Mouse (Mus musculus): Measurements from ENCODE around the gene Nampt. TPM values are rescaled to one million over a fixed set of nuclear protein-coding genes. Genes with fewer than 3 reads are reported as not detected.

Gene Nampt
- 27.1 and 28.3 TPM in 2 replicates for polyA plus RNA-seq (2015; fragmentation: Nextera tagmentation; extraction: Ambion mirVana)

DNA sequence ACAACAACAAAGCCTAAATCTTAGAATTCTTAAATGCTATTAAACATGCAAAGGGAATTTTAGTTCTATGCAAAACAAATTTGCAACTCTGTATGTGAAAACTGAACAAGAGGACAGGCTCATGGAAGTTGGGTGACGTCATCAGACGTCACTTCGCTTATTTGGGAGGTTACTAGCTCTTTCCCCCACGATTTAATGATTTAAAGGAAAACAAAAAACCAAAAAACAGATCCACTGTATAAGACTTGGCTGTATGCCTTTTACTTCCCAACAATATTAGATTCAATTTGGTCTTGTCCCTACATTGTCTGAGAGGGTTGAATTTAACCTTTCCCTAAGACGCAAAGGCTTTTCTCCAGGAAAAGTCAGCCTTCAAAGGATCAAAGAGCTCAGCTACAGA, at the start of gene Nampt:
Gene Nampt (plus strand): TSS at position 130 of the 400 bp plus-strand sequence.
- 5% methylated on average over 5 of the region's 5 CpGs for WGBS

DNA sequence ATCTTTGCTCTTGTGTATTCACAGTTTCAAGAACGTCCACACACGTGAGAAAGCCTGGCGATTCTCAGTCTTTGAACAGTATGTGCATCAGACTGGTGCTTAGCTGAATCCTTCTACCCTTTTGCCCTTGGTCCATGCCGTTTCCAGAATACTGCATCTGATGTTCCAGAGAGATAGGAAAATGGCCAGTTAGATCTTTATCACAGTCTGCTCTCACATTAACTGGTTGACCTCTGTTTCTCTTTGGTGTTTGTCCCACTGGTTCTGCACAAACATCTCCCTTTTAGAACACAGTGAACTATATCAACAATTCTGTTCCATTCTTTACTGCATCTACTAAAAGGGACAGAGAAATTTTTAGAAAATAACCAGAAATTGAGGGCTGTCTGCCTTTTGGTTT, 48.6 kb upstream of the Nampt start:
- H3K4me2 ChIP-seq, result no peak overlapping the region
- H3K4me3 ChIP-seq, result no peak overlapping the region
- no peak for ATAC-seq (ENCODE audit: borderline replicate concordance, extremely low read depth, low FRiP score, low TSS enrichment)
- WGBS, result 72% methylated on average over 4 of the region's 4 CpGs
- H3K9ac ChIP-seq, result no peak overlapping the region
- no peaks in the 10 kb centered on the region for H3K36me3 ChIP-seq
- no peak overlapping the region for H3K27ac ChIP-seq
- H3K9me3 ChIP-seq, result no peaks in the 10 kb centered on the region
- peaks cover 7% of the 10 kb centered on the region for H3K4me1 ChIP-seq
- no peaks in the 10 kb centered on the region for H3K27me3 ChIP-seq

More for the DNA sequence above, at the start of gene Nampt:
- peak within 1 kb of the TSS; percentile 75 for H3K4me2 ChIP-seq
- peaks cover 6% of the 10 kb centered on the region for H3K4me1 ChIP-seq
- H3K27me3 ChIP-seq, result no peaks in the 10 kb centered on the region
- no peak for ATAC-seq (ENCODE audit: borderline replicate concordance, extremely low read depth, low FRiP score, low TSS enrichment)
- no peaks in the 10 kb centered on the region for H3K9me3 ChIP-seq
- peak within 1 kb of the TSS; percentile 85 for H3K9ac ChIP-seq
- H3K36me3 ChIP-seq, result peaks cover 12% of the 10 kb centered on the region; the same call in 1 of the 2 replicates
- H3K27ac ChIP-seq, result peak within 1 kb of the TSS; percentile 97
- peak within 1 kb of the TSS; percentile 95 for H3K4me3 ChIP-seq

DNA sequence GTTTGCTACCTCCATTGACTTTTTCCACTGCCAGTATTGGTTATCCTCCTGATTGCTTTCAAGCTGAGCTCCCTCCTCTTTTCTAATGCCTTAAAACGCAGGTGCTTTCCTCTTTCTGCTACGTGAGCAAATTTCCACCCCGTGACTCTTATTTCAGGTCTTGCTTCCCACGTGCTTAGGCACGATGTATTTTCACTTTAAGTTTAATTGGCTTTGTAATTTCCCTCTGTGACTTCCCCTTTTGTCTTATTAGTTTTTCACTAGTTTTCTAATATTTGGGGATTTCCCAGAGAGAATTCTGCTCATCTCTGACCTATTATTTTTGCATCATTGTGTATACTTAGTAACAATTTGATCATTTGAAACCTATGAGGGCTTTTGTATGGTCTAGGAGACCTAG, 44.8 kb upstream of the Nampt start:
- no peak overlapping the region for H3K9ac ChIP-seq
- no peaks in the 10 kb centered on the region for H3K27me3 ChIP-seq
- H3K4me2 ChIP-seq, result no peak overlapping the region
- H3K4me3 ChIP-seq, result no peak overlapping the region
- no peaks in the 10 kb centered on the region for H3K36me3 ChIP-seq
- H3K27ac ChIP-seq, result no peak overlapping the region
- 79% methylated on average over 5 of the region's 5 CpGs for WGBS
- no peaks in the 10 kb centered on the region for H3K9me3 ChIP-seq
- no peaks in the 10 kb centered on the region for H3K4me1 ChIP-seq
- ATAC-seq (ENCODE audit: borderline replicate concordance, extremely low read depth, low FRiP score, low TSS enrichment), result no peak

DNA sequence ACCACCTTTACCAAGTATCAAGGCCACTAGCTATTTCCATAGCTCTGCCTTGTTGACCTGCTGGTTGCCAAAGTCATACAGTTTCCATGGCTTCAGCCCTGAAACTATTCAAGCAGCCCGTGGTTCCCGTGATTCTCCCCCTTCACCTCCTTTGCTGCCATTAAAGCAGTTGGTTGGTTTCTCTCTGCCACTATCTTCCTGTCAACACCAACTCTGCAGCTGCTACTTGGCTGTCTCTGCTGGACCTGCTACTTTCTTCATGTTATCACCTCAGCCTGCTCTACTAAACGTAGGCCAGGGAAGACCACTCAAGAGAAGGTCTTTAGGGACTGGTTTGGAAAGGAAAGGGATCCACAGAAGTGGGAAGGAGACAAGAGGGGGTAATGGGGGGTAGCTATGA, 30.3 kb upstream of the Nampt start:
- WGBS, result 34% methylated on average over 3 of the region's 3 CpGs
- no peaks in the 10 kb centered on the region for H3K27me3 ChIP-seq
- H3K4me3 ChIP-seq, result no peak overlapping the region
- H3K9ac ChIP-seq, result no peak overlapping the region
- no peaks in the 10 kb centered on the region for H3K36me3 ChIP-seq
- H3K4me2 ChIP-seq, result no peak overlapping the region
- H3K9me3 ChIP-seq, result no peaks in the 10 kb centered on the region
- no peak for ATAC-seq (ENCODE audit: borderline replicate concordance, extremely low read depth, low FRiP score, low TSS enrichment)
- no peaks in the 10 kb centered on the region for H3K4me1 ChIP-seq
- H3K27ac ChIP-seq, result no peak overlapping the region

GRCm38 (mm10) chr12:32795765-32796471, 23.4 kb upstream of the Nampt start:
- Histone ChIP-seq H3K27me3 (no peaks in the 10 kb centered on the region), H3K36me3 (no peaks in the 10 kb centered on the region), H3K4me3 (no peak overlapping the region), H3K4me1 (no peaks in the 10 kb centered on the region), H3K9me3 (no peaks in the 10 kb centered on the region), H3K4me2 (no peak overlapping the region), H3K27ac (no peak overlapping the region), H3K9ac (no peak overlapping the region)
- ATAC-seq (ENCODE audit: borderline replicate concordance, extremely low read depth, low FRiP score, low TSS enrichment), result no peak
- 48% methylated on average over 8 of the region's 8 CpGs for WGBS

DNA sequence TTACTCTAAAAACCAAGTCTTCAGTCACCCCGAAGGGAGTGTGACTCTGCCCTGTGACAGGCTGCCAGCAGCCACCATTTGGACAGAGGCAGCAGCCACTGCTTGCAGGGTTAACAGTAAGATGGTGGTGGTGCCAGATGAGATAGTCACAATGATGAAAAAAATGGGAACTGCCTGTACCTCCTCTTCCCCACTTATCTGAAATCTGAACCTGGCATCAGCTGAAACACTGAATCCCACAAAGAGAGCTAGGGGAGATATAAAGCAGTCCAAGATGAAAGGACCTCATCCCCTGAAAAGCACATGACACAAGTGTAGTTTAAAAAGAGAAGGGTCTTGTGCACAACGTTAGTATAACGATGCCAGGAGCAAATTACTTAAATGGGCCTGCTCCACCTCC, 21.9 kb upstream of the Nampt start:
- no peaks in the 10 kb centered on the region for H3K4me1 ChIP-seq
- no peak overlapping the region for H3K27ac ChIP-seq
- ATAC-seq (ENCODE audit: borderline replicate concordance, extremely low read depth, low FRiP score, low TSS enrichment), result no peak
- H3K27me3 ChIP-seq, result no peaks in the 10 kb centered on the region
- H3K9me3 ChIP-seq, result no peaks in the 10 kb centered on the region
- H3K36me3 ChIP-seq, result no peaks in the 10 kb centered on the region
- 66% methylated on average over 3 of the region's 3 CpGs for WGBS
- no peak overlapping the region for H3K4me3 ChIP-seq
- H3K4me2 ChIP-seq, result no peak overlapping the region
- no peak overlapping the region for H3K9ac ChIP-seq

DNA sequence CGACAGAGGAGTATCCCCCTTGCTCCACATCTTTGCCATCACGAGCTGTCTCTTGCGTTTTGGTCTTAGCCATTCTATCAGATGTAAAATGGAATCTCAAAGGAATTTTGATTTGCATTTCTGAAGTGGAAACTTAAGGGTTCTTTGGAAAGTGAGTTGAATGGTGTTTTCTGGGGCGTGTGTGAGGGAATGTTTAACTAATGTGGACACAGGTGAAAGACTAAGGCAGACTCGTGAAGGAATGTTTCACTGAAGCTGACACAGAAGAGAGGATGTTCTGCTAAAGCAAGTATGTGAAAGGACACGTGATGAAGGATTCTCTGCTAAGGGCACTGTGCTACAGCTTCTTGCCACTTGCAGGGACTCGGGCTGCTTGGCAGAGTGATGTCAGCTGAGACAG, 18.3 kb upstream of the Nampt start:
- ATAC-seq (ENCODE audit: borderline replicate concordance, extremely low read depth, low FRiP score, low TSS enrichment), result no peak
- H3K4me1 ChIP-seq, result no peaks in the 10 kb centered on the region
- no peaks in the 10 kb centered on the region for H3K27me3 ChIP-seq
- no peak overlapping the region for H3K9ac ChIP-seq
- no peaks in the 10 kb centered on the region for H3K36me3 ChIP-seq
- H3K27ac ChIP-seq, result peak overlapping the region; percentile 35; the same call in 1 of the 2 replicates
- no peak overlapping the region for H3K4me2 ChIP-seq
- 53% methylated on average over 7 of the region's 7 CpGs for WGBS
- H3K9me3 ChIP-seq, result no peaks in the 10 kb centered on the region
- no peak overlapping the region for H3K4me3 ChIP-seq

DNA sequence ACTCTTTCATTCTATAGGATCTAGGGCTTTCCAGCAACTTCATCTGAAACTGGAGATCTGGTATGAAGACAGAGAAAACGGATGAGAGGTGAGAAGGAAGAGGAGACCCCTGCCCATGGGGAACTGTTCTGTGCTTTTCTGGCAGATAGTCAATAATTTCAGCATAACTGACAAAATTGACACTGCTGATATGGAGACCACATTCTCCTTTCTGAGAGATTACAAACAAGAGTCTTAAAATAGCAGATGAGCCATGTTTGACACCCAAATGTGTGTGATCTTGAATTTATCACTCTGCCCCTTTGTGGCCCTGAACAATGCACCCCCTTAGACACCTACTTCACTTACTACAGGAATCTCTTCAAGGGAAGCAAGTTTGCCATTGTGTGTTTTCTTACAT, 13.8 kb upstream of the Nampt start:
- no peaks in the 10 kb centered on the region for H3K27me3 ChIP-seq
- H3K4me1 ChIP-seq, result no peaks in the 10 kb centered on the region
- H3K27ac ChIP-seq, result no peak overlapping the region
- no peaks in the 10 kb centered on the region for H3K36me3 ChIP-seq
- WGBS, result 66% methylated on average over 1 of the region's 1 CpGs
- no peak for ATAC-seq (ENCODE audit: borderline replicate concordance, extremely low read depth, low FRiP score, low TSS enrichment)
- H3K9ac ChIP-seq, result no peak overlapping the region
- H3K9me3 ChIP-seq, result no peaks in the 10 kb centered on the region
- H3K4me3 ChIP-seq, result no peak overlapping the region
- H3K4me2 ChIP-seq, result no peak overlapping the region

DNA sequence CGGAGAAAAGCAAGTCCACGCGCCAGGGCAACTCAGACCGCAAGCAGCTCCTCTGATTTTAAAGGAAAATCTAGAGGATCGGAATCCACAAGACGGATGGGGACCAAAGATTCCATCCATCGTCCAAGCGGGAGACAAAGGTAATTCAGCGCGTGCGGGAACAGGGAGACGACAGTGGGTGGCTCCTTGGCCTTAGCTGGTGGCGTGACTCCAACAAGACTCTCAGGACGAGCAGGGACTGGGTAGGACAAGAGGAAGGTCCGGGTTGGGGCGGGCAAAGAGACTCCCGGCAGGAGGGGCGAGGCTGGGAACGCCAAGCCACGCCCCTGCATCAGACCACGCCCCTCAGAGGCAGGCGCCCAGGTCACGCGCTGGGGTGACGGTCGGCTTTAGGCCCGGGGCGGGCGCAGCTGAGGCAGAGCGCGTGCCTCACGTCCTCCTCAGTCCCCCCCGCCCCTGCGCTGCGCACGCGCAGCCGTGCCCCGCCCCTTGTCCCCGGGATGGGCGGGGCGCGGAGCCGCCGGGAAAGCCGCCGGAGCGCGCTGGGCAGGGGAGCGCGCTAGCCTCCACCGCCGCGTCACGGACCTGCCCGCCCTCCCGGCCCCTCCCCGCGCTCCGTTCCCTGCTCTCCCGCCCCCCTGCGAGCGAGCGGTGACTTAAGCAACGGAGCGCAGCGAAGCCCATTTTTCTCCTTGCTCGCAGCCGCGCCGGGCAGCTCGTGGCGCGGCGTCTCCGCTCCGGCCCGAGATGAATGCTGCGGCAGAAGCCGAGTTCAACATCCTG, 669 bp downstream of the Nampt start:
- Histone ChIP-seq H3K4me1 (peaks cover 6% of the 10 kb centered on the region), H3K4me2 (peak overlapping the region; percentile 75), H3K36me3 (peaks cover 12% of the 10 kb centered on the region; the same call in 1 of the 2 replicates), H3K27me3 (no peaks in the 10 kb centered on the region), H3K9me3 (no peaks in the 10 kb centered on the region), H3K9ac (peak overlapping the region; percentile 85), H3K27ac (peak overlapping the region; percentile 97), H3K4me3 (peak overlapping the region; percentile 95)
- peak; percentile 97 for ATAC-seq (ENCODE audit: borderline replicate concordance, extremely low read depth, low FRiP score, low TSS enrichment)
- under 1% methylated on average over 56 of the region's 80 CpGs for WGBS

DNA sequence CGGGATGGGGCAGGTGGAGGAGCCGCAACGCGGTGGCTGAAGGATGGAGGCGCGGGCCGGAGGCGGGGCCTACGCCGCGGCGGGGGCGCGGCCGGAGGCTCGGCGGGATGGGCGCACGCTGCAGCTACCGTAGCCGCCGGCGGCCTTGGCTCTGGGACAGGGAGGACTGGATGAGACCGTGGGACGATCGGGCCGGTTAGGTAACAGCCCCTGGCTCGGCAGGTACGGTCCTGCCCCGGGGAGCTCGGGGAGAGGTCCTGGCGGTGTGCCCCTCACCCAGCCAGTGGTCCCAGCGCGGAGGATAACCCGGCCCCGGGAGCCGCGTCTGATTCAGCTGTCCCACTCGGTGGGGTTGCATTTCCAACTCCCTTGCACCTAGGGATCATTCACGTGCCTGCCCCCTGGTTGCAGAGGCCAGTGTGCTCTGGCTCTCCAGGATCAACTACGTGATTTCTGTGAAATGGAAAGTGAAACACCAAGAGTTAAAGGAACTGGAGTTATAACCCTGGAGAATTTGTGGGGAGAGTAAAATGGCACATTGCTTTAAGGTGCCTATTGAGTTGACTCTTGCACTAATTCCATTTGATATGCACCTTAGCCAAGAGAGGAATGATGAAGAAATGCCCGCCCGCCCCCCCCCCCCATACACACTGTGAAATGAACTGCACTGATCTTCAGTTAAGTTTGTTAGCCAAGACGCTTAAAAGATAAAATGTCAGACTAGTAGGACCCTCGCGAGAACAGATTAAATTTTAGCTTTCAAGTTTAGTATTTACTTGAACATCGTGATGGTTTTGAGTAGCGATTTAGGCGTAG, 1.6 kb downstream of the Nampt start:
- peak overlapping the region; percentile 97 for H3K27ac ChIP-seq
- peaks cover 12% of the 10 kb centered on the region; the same call in 1 of the 2 replicates for H3K36me3 ChIP-seq
- H3K9ac ChIP-seq, result peak overlapping the region; percentile 85
- peak; percentile 81 for ATAC-seq (ENCODE audit: borderline replicate concordance, extremely low read depth, low FRiP score, low TSS enrichment)
- no peaks in the 10 kb centered on the region for H3K27me3 ChIP-seq
- H3K9me3 ChIP-seq, result no peaks in the 10 kb centered on the region
- H3K4me1 ChIP-seq, result peaks cover 6% of the 10 kb centered on the region
- H3K4me3 ChIP-seq, result peak overlapping the region; percentile 95
- peak overlapping the region; percentile 75 for H3K4me2 ChIP-seq
- under 1% methylated on average over 49 of the region's 49 CpGs for WGBS

GRCm38 (mm10) chr12:32821504-32822011, 2.2 kb downstream of the Nampt start:
- ATAC-seq (ENCODE audit: borderline replicate concordance, extremely low read depth, low FRiP score, low TSS enrichment), result no peak
- Histone ChIP-seq H3K36me3 (peaks cover 12% of the 10 kb centered on the region; the same call in 1 of the 2 replicates), H3K27me3 (no peaks in the 10 kb centered on the region), H3K9me3 (no peaks in the 10 kb centered on the region), H3K9ac (peak overlapping the region; percentile 85; the same call in 1 of the 2 replicates), H3K4me2 (peak overlapping the region; percentile 75), H3K4me1 (peaks cover 6% of the 10 kb centered on the region), H3K4me3 (peak overlapping the region; percentile 95), H3K27ac (peak overlapping the region; percentile 97; the same call in 1 of the 2 replicates)
- 42% methylated on average over 2 of the region's 2 CpGs for WGBS
